Mouse (Mus musculus): ENCODE measurements around the gene Pgd. TPM values are rescaled to one million over a fixed set of nuclear protein-coding genes. Genes with fewer than 3 reads are reported as not detected.

Gene Pgd
- polyA plus RNA-seq, 1 experiment from 2014 or later = 66.7 TPM

DNA sequence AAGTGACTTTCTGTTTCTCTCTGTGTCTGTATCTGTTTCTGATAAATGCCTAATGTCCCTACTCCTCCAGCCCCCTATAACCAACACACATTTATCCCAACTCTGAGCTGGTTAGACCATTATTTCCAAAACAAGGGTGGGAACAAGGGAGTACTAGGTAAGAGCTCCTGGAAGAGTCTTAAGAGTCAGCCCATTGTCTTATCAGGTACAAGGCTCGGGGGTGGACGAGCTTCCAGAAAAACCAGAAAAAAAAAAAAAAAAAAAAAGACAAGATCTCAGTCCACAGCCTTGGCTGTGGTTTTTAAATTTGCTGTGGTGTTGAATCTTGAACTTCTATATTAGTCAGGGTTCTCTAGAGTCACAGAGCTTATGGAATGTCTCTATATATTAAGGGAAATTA, 1.4 kb upstream of the Pgd start:
- no peaks in the 10 kb centered on the region for H3K27me3 ChIP-seq
- no peak overlapping the region for H3K27ac ChIP-seq
- H3K9ac ChIP-seq = no peak overlapping the region
- peak overlapping the region; percentile 93 for H3K4me2 ChIP-seq
- no peak for ATAC-seq (replicated peaks; ENCODE audit: insufficient number of reproducible peaks, insufficient read depth, low FRiP score, low read depth)
- WGBS = 39% methylated on average over 2 of the region's 2 CpGs
- no peaks in the 10 kb centered on the region for H3K9me3 ChIP-seq (replicated peaks)
- H3K4me3 ChIP-seq = peak overlapping the region; percentile 94; the same call in 1 of the 2 replicates
- no peaks in the 10 kb centered on the region; the same call in none of the 2 replicates for H3K36me3 ChIP-seq
- H3K4me1 ChIP-seq (replicated peaks) = peaks cover 30% of the 10 kb centered on the region

DNA sequence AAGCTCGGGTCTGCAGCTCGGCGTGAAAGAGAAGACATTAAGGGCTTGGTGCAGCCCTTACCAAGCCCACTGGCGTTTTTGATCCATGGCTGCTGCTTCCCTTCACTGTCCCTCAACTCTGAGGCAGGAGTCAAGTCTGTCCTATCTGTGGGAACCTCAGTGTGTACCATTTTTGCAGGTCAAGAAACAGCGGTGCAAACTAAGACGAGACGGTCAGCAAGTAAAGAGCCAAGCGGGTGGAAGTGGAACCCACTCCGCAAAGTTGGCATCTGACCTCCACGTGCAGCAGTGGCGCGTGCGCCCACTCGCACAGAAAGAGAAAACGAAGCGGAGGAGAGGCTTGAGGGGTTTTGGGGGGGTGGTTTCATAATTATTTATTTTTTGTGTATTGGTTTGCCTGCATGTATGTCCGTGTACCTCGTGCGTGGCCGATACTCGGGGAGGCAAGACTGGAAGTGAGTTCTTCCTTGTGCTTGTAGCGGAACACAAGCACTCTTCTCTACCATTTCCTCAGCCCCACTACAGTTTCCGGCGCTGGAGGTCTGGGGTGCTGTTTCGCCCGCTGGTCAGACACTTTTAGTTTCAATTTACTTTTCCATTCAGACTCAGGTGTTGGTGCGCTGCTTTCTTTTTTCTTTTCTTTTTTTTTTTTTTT, 513 bp upstream of the Pgd start:
- Histone ChIP-seq H3K9ac (peak overlapping the region; percentile 95), H3K27me3 (no peaks in the 10 kb centered on the region), H3K4me3 (peak overlapping the region; percentile 94), H3K4me1 (replicated peaks) (peaks cover 20% of the 10 kb centered on the region), H3K27ac (peak overlapping the region; percentile 83), H3K4me2 (peak overlapping the region; percentile 93), H3K9me3 (replicated peaks) (no peaks in the 10 kb centered on the region), H3K36me3 (peaks cover 5% of the 10 kb centered on the region)
- 1% methylated on average over 27 of the region's 27 CpGs for WGBS
- ATAC-seq (replicated peaks; ENCODE audit: insufficient number of reproducible peaks, insufficient read depth, low FRiP score, low read depth) = no peak; the same call in none of the 2 replicates

DNA sequence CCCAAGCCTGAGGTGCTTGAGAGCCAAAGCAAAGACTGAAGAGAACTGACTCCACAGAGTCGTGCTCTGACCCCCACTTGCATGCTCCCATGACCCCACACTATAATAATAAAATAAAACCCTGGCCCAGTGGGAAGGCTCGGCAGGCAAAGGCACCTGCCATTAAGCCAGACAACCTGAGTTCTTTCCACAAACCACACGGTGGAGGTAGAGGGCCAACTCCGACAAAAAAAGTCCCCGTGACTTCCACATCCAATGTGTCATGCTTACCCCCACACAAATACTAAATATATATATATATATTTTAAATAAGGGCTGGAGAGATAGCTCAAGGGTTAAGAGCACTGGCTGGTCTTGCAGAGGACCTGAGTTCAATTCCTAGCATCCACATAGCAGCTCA, 2.4 kb downstream of the Pgd start:
- no peak overlapping the region for H3K4me2 ChIP-seq
- H3K4me3 ChIP-seq = no peak overlapping the region
- no peak overlapping the region for H3K27ac ChIP-seq
- peaks cover 20% of the 10 kb centered on the region for H3K4me1 ChIP-seq (replicated peaks)
- no peak overlapping the region for H3K9ac ChIP-seq
- no peak for ATAC-seq (replicated peaks; ENCODE audit: insufficient number of reproducible peaks, insufficient read depth, low FRiP score, low read depth)
- WGBS = 60% methylated on average over 5 of the region's 5 CpGs
- no peaks in the 10 kb centered on the region for H3K27me3 ChIP-seq
- no peaks in the 10 kb centered on the region for H3K9me3 ChIP-seq (replicated peaks)
- H3K36me3 ChIP-seq = peaks cover 24% of the 10 kb centered on the region

DNA sequence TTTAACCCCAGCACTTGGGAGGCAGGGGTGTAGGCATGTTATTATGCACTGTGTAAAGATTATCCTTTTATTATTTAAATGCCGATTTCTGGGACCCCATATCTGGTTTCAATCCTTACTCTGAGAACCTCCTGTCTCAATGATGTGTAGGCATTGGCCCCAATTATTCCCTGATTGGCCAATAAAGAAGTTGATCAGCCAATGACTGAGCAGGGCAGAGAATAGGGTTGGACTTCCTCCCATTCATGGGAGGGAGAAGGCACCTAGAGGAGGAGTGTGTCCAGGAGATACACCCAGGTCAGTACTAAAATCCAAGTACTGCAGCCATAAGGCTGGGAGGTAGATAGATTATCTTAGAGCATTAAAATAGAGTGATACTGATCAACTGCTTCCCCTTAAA, 3.4 kb downstream of the Pgd start:
- no peak for ATAC-seq (replicated peaks; ENCODE audit: insufficient number of reproducible peaks, insufficient read depth, low FRiP score, low read depth)
- no peak overlapping the region for H3K4me3 ChIP-seq
- H3K4me1 ChIP-seq (replicated peaks) = peaks cover 20% of the 10 kb centered on the region
- H3K4me2 ChIP-seq = no peak overlapping the region
- H3K9ac ChIP-seq = no peak overlapping the region
- 68% methylated on average over 1 of the region's 1 CpGs for WGBS
- peaks cover 34% of the 10 kb centered on the region for H3K36me3 ChIP-seq
- H3K27me3 ChIP-seq = no peaks in the 10 kb centered on the region
- no peaks in the 10 kb centered on the region for H3K9me3 ChIP-seq (replicated peaks)
- H3K27ac ChIP-seq = no peak overlapping the region

DNA sequence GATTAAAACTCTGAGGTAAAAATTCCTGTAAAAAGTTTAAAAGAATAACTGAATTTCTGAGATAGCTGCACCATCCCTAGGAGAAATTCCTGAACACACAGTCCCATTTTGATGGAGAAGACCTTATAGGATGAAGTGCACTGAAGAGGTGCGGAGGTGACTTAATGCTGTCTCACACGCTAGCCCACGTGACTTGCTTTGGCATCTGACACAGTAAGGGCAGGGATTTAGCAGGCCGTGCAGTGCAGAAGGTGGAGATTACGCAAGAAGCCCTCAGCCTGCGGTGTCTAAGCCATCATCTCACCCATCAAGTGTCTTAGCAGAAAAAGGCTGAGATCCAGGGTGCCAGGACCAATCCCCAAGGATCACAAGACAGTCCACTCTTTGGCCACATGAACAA, 5.4 kb downstream of the Pgd start:
- Histone ChIP-seq H3K36me3 (peaks cover 53% of the 10 kb centered on the region), H3K9me3 (replicated peaks) (no peaks in the 10 kb centered on the region), H3K4me3 (no peak overlapping the region), H3K4me2 (no peak overlapping the region), H3K27ac (no peak overlapping the region), H3K4me1 (replicated peaks) (peaks cover 16% of the 10 kb centered on the region), H3K27me3 (no peaks in the 10 kb centered on the region), H3K9ac (no peak overlapping the region)
- no peak for ATAC-seq (replicated peaks; ENCODE audit: insufficient number of reproducible peaks, insufficient read depth, low FRiP score, low read depth)
- WGBS = 96% methylated on average over 6 of the region's 6 CpGs

DNA sequence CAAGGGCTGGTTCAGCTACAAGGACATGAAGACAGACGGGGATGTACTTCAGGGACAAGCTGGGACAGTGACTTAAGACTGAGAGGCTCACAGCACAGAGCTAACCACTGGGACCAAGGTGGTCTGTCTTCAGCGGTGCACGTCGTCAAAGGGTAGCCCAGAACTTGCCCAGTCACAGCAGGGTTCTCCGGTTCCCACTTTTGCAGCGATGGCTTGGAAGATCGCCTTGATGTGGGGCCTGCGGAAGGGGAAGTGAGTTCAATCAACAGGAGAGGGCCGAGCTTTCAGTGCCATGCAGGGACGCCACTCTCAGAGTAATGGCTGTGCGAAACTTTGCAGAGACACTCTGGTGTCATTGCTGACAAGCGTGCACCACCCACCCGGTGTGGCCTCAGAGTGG, 6.7 kb downstream of the Pgd start:
- H3K9me3 ChIP-seq (replicated peaks) = no peaks in the 10 kb centered on the region
- no peak overlapping the region for H3K4me2 ChIP-seq
- H3K27me3 ChIP-seq = no peaks in the 10 kb centered on the region
- H3K9ac ChIP-seq = no peak overlapping the region
- peaks cover 65% of the 10 kb centered on the region for H3K36me3 ChIP-seq
- WGBS = 85% methylated on average over 13 of the region's 13 CpGs
- no peak for ATAC-seq (replicated peaks; ENCODE audit: insufficient number of reproducible peaks, insufficient read depth, low FRiP score, low read depth)
- H3K4me3 ChIP-seq = no peak overlapping the region
- no peak overlapping the region for H3K27ac ChIP-seq
- peaks cover 4% of the 10 kb centered on the region for H3K4me1 ChIP-seq (replicated peaks)

DNA sequence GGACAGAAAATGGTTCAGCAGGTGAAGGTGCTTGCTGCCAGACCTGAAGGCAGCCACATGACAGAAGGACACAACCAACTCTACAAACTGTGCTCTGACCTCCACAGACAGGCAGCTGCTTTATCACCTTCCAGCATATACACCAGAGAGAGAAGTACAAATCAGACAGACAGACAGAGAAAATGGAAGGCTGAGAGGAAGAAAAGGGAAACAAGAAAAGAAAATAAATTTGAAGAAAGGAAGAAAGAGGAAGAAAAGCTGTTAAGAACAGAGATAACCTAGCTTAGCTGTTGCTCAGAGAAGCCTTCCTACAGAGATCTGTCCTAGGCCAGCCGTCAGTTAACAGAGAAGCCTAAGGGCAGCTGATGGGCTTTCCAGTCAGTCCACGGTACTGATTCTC, 7.4 kb downstream of the Pgd start:
- H3K27ac ChIP-seq = no peak overlapping the region
- no peaks in the 10 kb centered on the region for H3K27me3 ChIP-seq
- no peaks in the 10 kb centered on the region for H3K4me1 ChIP-seq (replicated peaks)
- H3K4me3 ChIP-seq = no peak overlapping the region
- 84% methylated on average over 2 of the region's 2 CpGs for WGBS
- H3K4me2 ChIP-seq = no peak overlapping the region
- H3K9ac ChIP-seq = no peak overlapping the region
- no peaks in the 10 kb centered on the region for H3K9me3 ChIP-seq (replicated peaks)
- H3K36me3 ChIP-seq = peaks cover 72% of the 10 kb centered on the region
- ATAC-seq (replicated peaks; ENCODE audit: insufficient number of reproducible peaks, insufficient read depth, low FRiP score, low read depth) = no peak

DNA sequence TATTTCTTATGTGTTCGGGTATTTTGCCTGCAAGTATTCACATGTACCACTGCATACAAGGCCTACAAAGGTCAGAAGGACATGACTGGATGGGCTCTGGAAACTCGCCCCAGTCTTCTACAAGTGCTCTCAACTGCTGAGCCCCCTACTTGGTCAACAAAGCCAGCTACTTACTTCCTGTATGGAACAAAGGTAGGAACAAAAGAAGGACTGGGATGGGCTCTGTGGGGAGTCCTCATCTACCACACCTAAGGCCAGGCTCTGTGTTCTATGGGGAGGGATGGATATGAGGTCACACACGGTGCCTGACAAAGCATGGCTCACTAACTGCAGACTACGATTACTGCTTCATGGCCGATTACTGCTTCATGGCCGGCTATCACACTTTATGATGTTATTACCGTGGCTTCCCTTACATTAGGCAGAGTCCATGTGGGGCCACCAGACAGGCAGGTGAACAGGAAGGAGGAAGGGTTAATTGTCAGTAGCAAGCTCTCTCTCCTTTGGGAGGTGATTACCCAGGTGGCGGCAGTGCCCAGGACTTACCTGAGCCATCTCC, 9.1 kb downstream of the Pgd start:
- ATAC-seq (replicated peaks; ENCODE audit: insufficient number of reproducible peaks, insufficient read depth, low FRiP score, low read depth) = no peak
- no peak overlapping the region for H3K9ac ChIP-seq
- H3K4me2 ChIP-seq = no peak overlapping the region
- H3K9me3 ChIP-seq (replicated peaks) = no peaks in the 10 kb centered on the region
- no peak overlapping the region for H3K4me3 ChIP-seq
- H3K36me3 ChIP-seq = peaks cover 88% of the 10 kb centered on the region
- H3K4me1 ChIP-seq (replicated peaks) = no peaks in the 10 kb centered on the region
- H3K27me3 ChIP-seq = no peaks in the 10 kb centered on the region
- H3K27ac ChIP-seq = no peak overlapping the region
- WGBS = 90% methylated on average over 8 of the region's 8 CpGs

DNA sequence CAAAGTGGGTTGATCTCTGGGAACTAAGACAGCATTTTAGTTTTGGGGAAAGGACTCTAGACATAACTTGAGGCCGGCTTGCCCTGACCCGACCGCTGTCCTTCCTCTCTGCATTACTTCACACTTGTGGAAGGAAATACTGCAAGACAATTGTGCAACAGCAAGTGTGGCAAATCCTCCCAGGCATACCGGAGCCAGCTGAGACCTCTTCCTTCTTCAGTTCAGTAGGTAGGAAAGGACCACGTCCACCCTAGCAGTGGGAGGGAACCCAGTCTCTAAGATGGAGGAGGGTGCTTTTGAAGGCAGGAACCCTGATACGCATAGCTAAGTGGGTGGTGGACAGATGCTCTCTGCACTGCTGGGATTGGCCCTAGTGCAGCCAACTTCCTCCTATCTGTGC, 10.9 kb downstream of the Pgd start:
- no peak for ATAC-seq (replicated peaks; ENCODE audit: insufficient number of reproducible peaks, insufficient read depth, low FRiP score, low read depth)
- WGBS = 90% methylated on average over 6 of the region's 6 CpGs
- peaks cover 88% of the 10 kb centered on the region for H3K36me3 ChIP-seq
- H3K9ac ChIP-seq = no peak overlapping the region
- H3K9me3 ChIP-seq (replicated peaks) = no peaks in the 10 kb centered on the region
- no peak overlapping the region for H3K4me2 ChIP-seq
- H3K4me3 ChIP-seq = no peak overlapping the region
- no peak overlapping the region for H3K27ac ChIP-seq
- H3K4me1 ChIP-seq (replicated peaks) = no peaks in the 10 kb centered on the region
- no peaks in the 10 kb centered on the region for H3K27me3 ChIP-seq

DNA sequence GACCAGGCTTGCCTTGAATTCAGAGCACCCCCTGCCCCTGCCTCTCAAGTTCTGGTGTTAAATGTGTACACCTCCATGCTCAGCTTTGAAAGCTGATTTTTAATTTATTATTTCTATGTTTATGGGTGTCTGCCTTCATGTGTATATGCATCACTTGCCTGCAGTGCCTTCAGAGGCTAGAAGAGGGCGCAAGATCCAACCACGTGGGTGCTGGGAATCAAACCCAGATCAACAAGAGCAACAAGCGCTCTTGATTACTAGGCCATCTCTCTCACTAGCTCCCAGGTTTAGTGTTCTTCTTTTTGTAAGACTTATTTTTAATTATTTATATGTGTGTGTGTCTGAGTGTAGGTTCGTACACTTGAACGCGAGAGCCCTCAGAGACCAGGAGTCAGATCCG, 11.7 kb downstream of the Pgd start:
- no peak overlapping the region for H3K9ac ChIP-seq
- no peak overlapping the region for H3K27ac ChIP-seq
- WGBS = 98% methylated on average over 7 of the region's 7 CpGs
- H3K27me3 ChIP-seq = no peaks in the 10 kb centered on the region
- no peak for ATAC-seq (replicated peaks; ENCODE audit: insufficient number of reproducible peaks, insufficient read depth, low FRiP score, low read depth)
- H3K4me3 ChIP-seq = no peak overlapping the region
- H3K4me2 ChIP-seq = no peak overlapping the region
- H3K4me1 ChIP-seq (replicated peaks) = no peaks in the 10 kb centered on the region
- no peaks in the 10 kb centered on the region for H3K9me3 ChIP-seq (replicated peaks)
- peaks cover 96% of the 10 kb centered on the region for H3K36me3 ChIP-seq

DNA sequence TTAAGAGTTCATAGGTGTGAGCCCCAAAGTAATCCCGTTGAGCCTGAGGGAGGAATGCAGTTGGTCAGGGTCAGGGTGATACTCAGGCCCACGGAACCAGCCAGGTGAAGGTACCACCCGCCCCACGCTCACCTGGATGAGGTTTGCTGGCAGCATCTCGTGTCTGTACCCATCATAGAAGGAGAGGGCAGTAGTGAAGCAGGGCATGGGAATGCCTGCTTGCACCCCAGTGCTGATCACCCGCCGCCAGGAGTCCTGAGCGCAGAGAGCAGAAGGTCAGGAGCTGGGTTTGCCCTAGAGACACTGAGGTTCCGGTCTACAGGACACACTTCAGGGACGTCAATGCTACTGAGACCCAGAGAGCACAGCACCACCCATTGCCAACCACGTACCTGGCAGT, 15.8 kb downstream of the Pgd start:
- Histone ChIP-seq H3K27ac (no peak overlapping the region), H3K4me2 (no peak overlapping the region), H3K9ac (no peak overlapping the region), H3K9me3 (replicated peaks) (no peaks in the 10 kb centered on the region), H3K4me3 (no peak overlapping the region), H3K36me3 (peaks cover 65% of the 10 kb centered on the region), H3K27me3 (no peaks in the 10 kb centered on the region), H3K4me1 (replicated peaks) (0 out of 2 replicates have a peak, but pooled peaks cover 2% of the 10 kb centered on the region)
- ATAC-seq (replicated peaks; ENCODE audit: insufficient number of reproducible peaks, insufficient read depth, low FRiP score, low read depth) = no peak
- 89% methylated on average over 11 of the region's 11 CpGs for WGBS

DNA sequence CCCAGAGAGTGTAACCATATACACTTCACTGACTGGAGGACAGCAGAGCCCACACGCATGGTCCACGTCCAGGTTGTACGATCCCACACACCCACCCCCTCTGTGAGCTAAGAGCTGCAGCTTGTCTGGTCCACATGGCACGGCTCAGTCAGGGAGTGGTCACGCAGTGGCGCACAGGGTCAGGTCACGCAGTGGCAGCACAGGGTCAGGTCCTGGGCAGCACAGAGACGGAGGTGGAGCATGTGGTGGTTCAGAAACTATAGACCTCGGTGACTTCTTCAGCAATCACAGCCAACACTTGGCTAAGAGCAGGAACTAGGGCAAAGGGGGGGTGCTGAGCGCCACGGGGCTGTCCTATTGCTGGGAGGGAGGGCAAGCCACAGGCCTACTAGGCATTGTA, 16.3 kb downstream of the Pgd start:
- Histone ChIP-seq H3K9me3 (replicated peaks) (no peaks in the 10 kb centered on the region), H3K9ac (no peak overlapping the region), H3K27me3 (no peaks in the 10 kb centered on the region), H3K36me3 (peaks cover 60% of the 10 kb centered on the region), H3K4me1 (replicated peaks) (0 out of 2 replicates have a peak, but pooled peaks cover 2% of the 10 kb centered on the region), H3K4me2 (no peak overlapping the region), H3K4me3 (no peak overlapping the region), H3K27ac (no peak overlapping the region)
- no peak for ATAC-seq (replicated peaks; ENCODE audit: insufficient number of reproducible peaks, insufficient read depth, low FRiP score, low read depth)
- WGBS = 88% methylated on average over 11 of the region's 11 CpGs

Measured in heart, embryonic 15.5 days (tissue).